Mouse (Mus musculus): ENCODE measurements around the gene Cpsf2. TPM values are rescaled to one million over a fixed set of nuclear protein-coding genes. Genes with fewer than 3 reads are reported as not detected.

Cpsf2 gene
- 26.2 and 27.0 TPM in 2 replicates for polyA plus RNA-seq (2015; fragmentation: Nextera tagmentation; extraction: Ambion mirVana)

DNA sequence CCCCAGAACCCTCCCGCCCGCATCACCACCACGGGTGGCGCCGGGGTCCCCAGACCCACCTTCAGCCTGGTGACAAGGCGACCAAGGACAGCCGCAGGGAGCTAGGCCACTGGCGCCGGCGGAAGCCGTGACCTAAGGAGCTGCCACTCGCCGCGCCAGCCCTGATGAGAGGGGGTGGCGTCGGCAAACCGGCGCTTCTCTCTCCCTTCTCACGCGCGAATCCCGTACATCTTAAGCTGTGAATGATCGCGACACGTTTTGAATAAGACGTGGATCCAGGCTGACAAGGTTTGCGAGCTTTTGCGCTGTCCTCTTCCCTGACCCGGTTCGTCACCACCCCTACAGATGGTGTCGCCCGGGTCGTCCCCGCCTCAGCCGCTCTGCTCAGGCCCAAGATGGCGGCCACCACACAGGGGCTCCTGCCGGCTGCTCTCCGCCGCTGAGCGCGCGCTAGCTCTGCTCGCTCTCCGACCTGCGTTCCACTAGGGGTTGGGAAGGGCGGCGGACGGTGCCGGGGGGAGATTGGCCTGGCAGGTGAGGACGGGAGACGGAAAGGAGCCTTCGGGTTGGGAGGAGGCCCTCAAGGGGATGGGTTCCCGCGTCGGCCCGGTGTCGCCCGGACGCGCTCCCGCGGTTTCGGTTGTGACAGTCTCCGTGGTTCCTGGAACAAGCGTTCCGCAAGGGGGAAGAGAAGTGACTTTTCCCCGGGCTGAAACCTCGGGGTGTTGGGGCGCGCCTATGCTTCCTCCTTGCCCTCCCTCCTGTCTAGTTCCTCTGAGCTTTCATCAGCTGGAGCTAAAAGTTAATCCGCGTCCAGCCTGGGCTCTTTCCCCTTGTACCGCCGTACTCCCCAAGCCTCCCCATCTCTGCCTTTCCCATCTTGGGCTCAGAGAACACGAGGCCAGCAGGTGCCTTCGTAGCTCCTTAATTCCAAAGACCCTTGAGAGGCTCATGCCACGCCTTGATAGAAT is at the start of gene Cpsf2:
Cpsf2 (plus strand) TSS at position 388 of the 971 bp plus-strand sequence.

DNA sequence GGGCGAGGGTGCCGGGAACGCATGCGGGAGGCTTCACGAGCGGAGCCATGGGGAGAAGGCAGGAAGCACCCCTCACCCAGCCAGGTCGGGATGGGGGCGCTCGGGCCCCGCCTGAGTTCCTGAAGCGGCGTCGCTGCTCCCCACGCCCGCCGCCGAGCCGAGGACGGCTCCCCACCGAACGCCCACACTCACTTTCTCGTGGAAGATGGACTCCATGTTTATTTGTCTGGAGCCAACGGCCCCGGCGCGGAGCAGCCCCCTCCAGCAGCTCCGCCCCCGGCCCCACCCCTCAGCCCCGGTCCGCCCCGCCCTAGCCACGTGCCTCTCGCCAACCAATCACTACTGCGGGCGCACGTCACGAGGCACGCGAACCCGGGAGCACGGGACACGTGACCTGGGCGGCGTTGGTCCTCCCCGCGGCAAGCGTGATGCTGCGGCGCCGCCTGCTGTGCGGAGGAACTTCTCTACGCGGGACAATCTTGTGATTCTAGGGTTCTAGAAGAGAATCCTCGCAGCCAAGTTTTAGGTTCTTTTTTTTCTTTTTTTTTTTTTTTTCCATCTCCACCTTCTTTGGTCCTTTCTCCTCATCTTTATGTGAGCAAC is 17.7 kb upstream of the Cpsf2 start, which contains the start of gene Atxn3:
Atxn3 (minus strand) TSS at position 305 of the 603 bp plus-strand sequence.

Other genes with a start within 250 kb of the Cpsf2 start
- gene Fbln5, start 156.9 kb upstream of the Cpsf2 start, polyA plus RNA-seq (2015; fragmentation: Nextera tagmentation; extraction: Ambion mirVana), result 27.1 and 30.7 TPM in 2 replicates
- 32.7 and 36.0 TPM in 2 replicates for gene Trip11, start 62.7 kb upstream of the Cpsf2 start, polyA plus RNA-seq (2015; fragmentation: Nextera tagmentation; extraction: Ambion mirVana)
- gene Atxn3, start 17.7 kb upstream of the Cpsf2 start, polyA plus RNA-seq (2015; fragmentation: Nextera tagmentation; extraction: Ambion mirVana), result 8.7 and 9.3 TPM in 2 replicates
- 2.6 and 3.7 TPM in 2 replicates for gene Slc24a4, start 152.7 kb downstream of the Cpsf2 start, polyA plus RNA-seq (2015; fragmentation: Nextera tagmentation; extraction: Ambion mirVana)

Measured in neural tube, postnatal 0 days (tissue).